In the genomic region with DNA sequence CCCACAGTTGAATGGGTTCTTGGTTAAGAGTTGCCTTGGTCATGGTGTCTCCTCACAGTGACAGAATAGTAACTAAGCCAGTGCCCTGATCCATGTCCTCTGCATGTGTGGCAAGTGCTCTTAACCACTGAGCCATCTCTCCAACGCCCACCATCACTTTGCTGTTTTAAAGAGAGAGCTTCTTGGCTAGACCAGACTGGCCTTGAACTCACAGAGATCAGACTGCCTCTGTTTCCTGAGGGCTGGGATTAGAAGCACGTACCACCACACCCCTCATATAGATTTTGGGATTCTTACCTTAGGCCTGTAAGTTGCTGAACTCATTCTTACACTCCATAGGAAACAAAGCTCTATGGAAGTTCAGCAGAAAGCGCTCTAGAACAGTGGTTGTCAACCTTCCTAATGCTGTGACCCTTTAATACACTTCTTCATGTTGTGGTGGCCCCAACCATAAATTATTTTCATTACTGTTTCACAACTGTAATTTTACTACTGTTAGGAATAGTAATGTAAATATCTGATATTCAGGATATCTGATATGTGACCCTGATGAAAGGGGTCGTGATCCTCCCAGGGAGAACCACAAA, we compare ENCODE assay signal across 9 mouse cellular contexts.
DNase-seq lines count a peak whose midpoint lies in the region; ATAC-seq and TF ChIP-seq lines count a peak whose summit lies in the region.
"Had no signal": no experiment of that assay in that cellular context is flagged by ENCODE, and none has a peak within 500 bp of the region (broad histone marks: within the 10 kb centered on the region; RNA-seq: fewer than 3 reads in every experiment).

No protein-coding gene starts in this region.

- no peak for TF ChIP-seq CTCF in heart, postnatal 0 days (IDR thresholded peaks at IDR 0.05; ENCODE audit: low read depth)

- ATAC-seq in heart, postnatal 0 days (ENCODE audit: insufficient read depth, low read depth), result no peak
- no peak for ATAC-seq in embryonic facial prominence, embryonic 12.5 days (ENCODE audit: insufficient number of reproducible peaks, insufficient read depth, low FRiP score, low TSS enrichment)
- ATAC-seq in hindbrain, embryonic 13.5 days (ENCODE audit: low FRiP score), result 0 out of 2 replicates have a peak, but pooled peaks have one; percentile 15
- ATAC-seq in midbrain, embryonic 13.5 days, result peak; percentile 22; the same call in 1 of the 2 replicates

- no peak for TF ChIP-seq EP300 in heart, postnatal 0 days (IDR thresholded peaks at IDR 0.05; ENCODE audit: low read depth)

- H3K9me3 ChIP-seq in heart, postnatal 0 days (replicated peaks; ENCODE audit: control insufficient read depth, low read length), result no peaks in the 10 kb centered on the region
- no peaks in the 10 kb centered on the region for H3K9me3 ChIP-seq in embryonic facial prominence, embryonic 12.5 days
- H3K9me3 ChIP-seq in hindbrain, embryonic 13.5 days, result no peaks in the 10 kb centered on the region
- H3K9me3 ChIP-seq in midbrain, embryonic 13.5 days, result no peaks in the 10 kb centered on the region

- H3K27ac ChIP-seq in heart, postnatal 0 days (ENCODE audit: low read depth), result no peak overlapping the region
- H3K27ac ChIP-seq in embryonic facial prominence, embryonic 12.5 days, result no peak overlapping the region
- peak overlapping the region; percentile 81; the same call in 1 of the 2 replicates for H3K27ac ChIP-seq in hindbrain, embryonic 13.5 days
- H3K27ac ChIP-seq in midbrain, embryonic 13.5 days, result no peak overlapping the region

- no peak for DNase-seq in heart, postnatal 0 days (ENCODE audit: low spot score)
- no peak for DNase-seq in heart, adult 8-10 months (ENCODE audit: low spot score)
- no peak for DNase-seq in urinary bladder, postnatal 4 days (ENCODE audit: low spot score in 2 of 2)
- no peak for DNase-seq in cerebellum, adult 11-12 months
- no peak for DNase-seq in adrenal gland, adult 8-10 months
- DNase-seq: right cerebral cortex, postnatal 25 days had no signal

- peak overlapping the region; percentile 33 for H3K4me2 ChIP-seq in heart, postnatal 0 days (ENCODE audit: low read depth, low read length)
- peak overlapping the region; percentile 51 for H3K4me2 ChIP-seq in embryonic facial prominence, embryonic 12.5 days (replicated peaks)
- peak overlapping the region; percentile 60 for H3K4me2 ChIP-seq in hindbrain, embryonic 13.5 days
- peak overlapping the region; percentile 57 for H3K4me2 ChIP-seq in midbrain, embryonic 13.5 days (replicated peaks)

- H3K4me3 ChIP-seq in heart, postnatal 0 days (ENCODE audit: low read depth, low read length), result no peak overlapping the region
- H3K4me3 ChIP-seq in embryonic facial prominence, embryonic 12.5 days, result no peak overlapping the region
- peak overlapping the region; percentile 33 for H3K4me3 ChIP-seq in hindbrain, embryonic 13.5 days
- H3K4me3 ChIP-seq in midbrain, embryonic 13.5 days (replicated peaks), result peak overlapping the region; percentile 35

- no peak overlapping the region for H3K9ac ChIP-seq in heart, postnatal 0 days (replicated peaks; ENCODE audit: low read depth, low read length)
- H3K9ac ChIP-seq in embryonic facial prominence, embryonic 12.5 days, result no peak overlapping the region
- no peak overlapping the region for H3K9ac ChIP-seq in hindbrain, embryonic 13.5 days
- no peak overlapping the region for H3K9ac ChIP-seq in midbrain, embryonic 13.5 days (replicated peaks)

- peaks cover 6% of the 10 kb centered on the region; the same call in 1 of the 2 replicates for H3K4me1 ChIP-seq in heart, postnatal 0 days (ENCODE audit: control insufficient read depth, insufficient read depth)
- H3K4me1 ChIP-seq in embryonic facial prominence, embryonic 12.5 days, result peaks cover 38% of the 10 kb centered on the region
- H3K4me1 ChIP-seq in hindbrain, embryonic 13.5 days (replicated peaks), result peaks cover 42% of the 10 kb centered on the region
- peaks cover 22% of the 10 kb centered on the region for H3K4me1 ChIP-seq in midbrain, embryonic 13.5 days (replicated peaks)

- H3K36me3 ChIP-seq in heart, postnatal 0 days (replicated peaks; ENCODE audit: control insufficient read depth, insufficient read depth, low read length), result no peaks in the 10 kb centered on the region
- no peaks in the 10 kb centered on the region for H3K36me3 ChIP-seq in embryonic facial prominence, embryonic 12.5 days
- no peaks in the 10 kb centered on the region for H3K36me3 ChIP-seq in hindbrain, embryonic 13.5 days
- H3K36me3 ChIP-seq in midbrain, embryonic 13.5 days, result no peaks in the 10 kb centered on the region

- H3K27me3 ChIP-seq in heart, postnatal 0 days (ENCODE audit: control insufficient read depth, insufficient read depth, low read length), result no peaks in the 10 kb centered on the region
- H3K27me3 ChIP-seq in embryonic facial prominence, embryonic 12.5 days, result no peaks in the 10 kb centered on the region
- H3K27me3 ChIP-seq in hindbrain, embryonic 13.5 days, result no peaks in the 10 kb centered on the region
- 0 out of 2 replicates have a peak, but pooled peaks cover 3% of the 10 kb centered on the region for H3K27me3 ChIP-seq in midbrain, embryonic 13.5 days

- 70% methylated on average over 4 of the region's 4 CpGs for WGBS in heart, postnatal 0 days
- 64% methylated on average over 4 of the region's 4 CpGs for WGBS in embryonic facial prominence, embryonic 12.5 days
- WGBS in hindbrain, embryonic 13.5 days, result 68% methylated on average over 4 of the region's 4 CpGs
- 69% methylated on average over 4 of the region's 4 CpGs for WGBS in midbrain, embryonic 13.5 days

Comparison
In these comparisons a context has a peak if more than half of its experiments do, and no peak if none do; other contexts are left out.
1. ATAC-seq: peak in hindbrain, embryonic 13.5 days (single experiment) and midbrain, embryonic 13.5 days (single experiment); none in heart, postnatal 0 days (single experiment) and embryonic facial prominence, embryonic 12.5 days (single experiment).
2. H3K4me3 ChIP-seq: peak in hindbrain, embryonic 13.5 days (single experiment) and midbrain, embryonic 13.5 days (single experiment); none in heart, postnatal 0 days (single experiment) and embryonic facial prominence, embryonic 12.5 days (single experiment).
3. Peak in every context shown above with its lines, with median percentiles within 50 percentile points of each other: H3K4me2 ChIP-seq.